Mouse (Mus musculus): ENCODE results near the gene Sbf2. TPM values are rescaled to one million over a fixed set of nuclear protein-coding genes. Genes with fewer than 3 reads are reported as not detected.

Sbf2 gene
- total and polyA plus RNA-seq, 3 experiments = 1.3 to 4.4 TPM; not detected in 1

DNA sequence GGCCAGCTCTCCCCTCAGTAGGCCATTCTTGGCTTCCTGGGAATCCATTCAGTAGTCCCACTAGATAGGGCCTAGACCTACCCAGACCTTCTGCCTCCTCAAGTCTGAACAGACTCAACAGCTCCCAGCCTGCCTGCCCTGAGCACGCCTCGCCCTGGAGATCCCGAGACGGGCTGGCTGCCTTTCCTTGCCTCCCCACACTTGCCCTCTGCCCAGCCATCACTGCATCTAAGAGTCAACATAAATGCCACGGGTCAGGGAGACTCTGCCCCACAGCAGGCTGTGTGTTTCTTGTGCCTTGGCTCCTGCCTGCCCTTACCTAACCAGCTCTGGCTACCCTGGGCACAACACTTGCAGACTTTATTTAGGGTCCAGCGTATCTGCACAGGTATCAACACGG lies 316.6 kb downstream of the Sbf2 start:
- Histone ChIP-seq H3K9me3 (replicated peaks; ENCODE audit: insufficient read depth, low read length) (no peaks in the 10 kb centered on the region), H3K27me3 (ENCODE audit: control insufficient read depth in 1 of 2, insufficient read depth in 2 of 2, low read length in 2 of 2) (no peaks in the 10 kb centered on the region), H3K27ac (ENCODE audit: control insufficient read depth, low read depth, low read length) (no peak overlapping the region), H3K9ac (ENCODE audit: control insufficient read depth, low read depth, low read length, poor library complexity, severe bottlenecking) (no peak overlapping the region), H3K79me2 (ENCODE audit: control insufficient read depth, insufficient read depth, low read length, poor library complexity) (no peaks in the 10 kb centered on the region), H3K4me3 (ENCODE audit: control insufficient read depth in 1 of 2, insufficient read depth in 1 of 2, low read depth in 2 of 2, low read length in 2 of 2) (no peak overlapping the region), H3K36me3 (ENCODE audit: control insufficient read depth in 1 of 2, insufficient read depth in 2 of 2, low read length in 2 of 2) (no peaks in the 10 kb centered on the region), H3K4me1 (ENCODE audit: control insufficient read depth in 1 of 2, insufficient read depth in 2 of 2, low read length in 2 of 2) (no peaks in the 10 kb centered on the region)
- no peak for DNase-seq (ENCODE audit: low read depth, low spot score)
- no peak for TF ChIP-seq USF2 (IDR thresholded peaks at IDR 0.05; ENCODE audit: borderline replicate concordance in 1 of 2, insufficient read depth in 1 of 2, low read depth in 1 of 2, low read length in 2 of 2)

DNA sequence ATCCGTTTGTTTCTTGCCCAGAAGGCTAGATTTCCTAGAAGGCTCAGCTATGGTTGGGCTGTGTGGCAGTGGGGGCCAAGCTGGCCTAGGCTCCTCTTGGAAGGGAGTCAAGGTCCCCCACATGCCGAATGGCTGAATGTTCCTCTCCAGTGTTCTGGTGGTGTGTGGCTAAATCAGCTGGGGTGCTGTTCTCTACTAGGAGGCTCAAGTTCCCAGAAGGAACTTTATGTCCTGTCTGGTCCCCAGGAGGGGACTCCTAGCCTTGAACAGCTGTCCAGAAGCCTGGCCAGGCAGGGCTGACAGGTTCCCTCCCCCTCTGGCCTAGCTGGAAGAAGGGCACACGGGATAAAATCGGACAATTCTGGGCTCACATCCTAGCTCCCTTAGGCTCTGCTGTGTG lies 317.1 kb downstream of the Sbf2 start:
- TF ChIP-seq MYB (IDR thresholded peaks at IDR 0.05; ENCODE audit: low read depth, low read length) = no peak
- TF ChIP-seq RCOR1 (IDR thresholded peaks at IDR 0.05; ENCODE audit: low read depth, low read length) = no peak
- Histone ChIP-seq H3K9ac (ENCODE audit: control insufficient read depth, low read depth, low read length, poor library complexity, severe bottlenecking) (no peak overlapping the region), H3K4me1 (ENCODE audit: control insufficient read depth in 1 of 2, insufficient read depth in 2 of 2, low read length in 2 of 2) (no peaks in the 10 kb centered on the region)

DNA sequence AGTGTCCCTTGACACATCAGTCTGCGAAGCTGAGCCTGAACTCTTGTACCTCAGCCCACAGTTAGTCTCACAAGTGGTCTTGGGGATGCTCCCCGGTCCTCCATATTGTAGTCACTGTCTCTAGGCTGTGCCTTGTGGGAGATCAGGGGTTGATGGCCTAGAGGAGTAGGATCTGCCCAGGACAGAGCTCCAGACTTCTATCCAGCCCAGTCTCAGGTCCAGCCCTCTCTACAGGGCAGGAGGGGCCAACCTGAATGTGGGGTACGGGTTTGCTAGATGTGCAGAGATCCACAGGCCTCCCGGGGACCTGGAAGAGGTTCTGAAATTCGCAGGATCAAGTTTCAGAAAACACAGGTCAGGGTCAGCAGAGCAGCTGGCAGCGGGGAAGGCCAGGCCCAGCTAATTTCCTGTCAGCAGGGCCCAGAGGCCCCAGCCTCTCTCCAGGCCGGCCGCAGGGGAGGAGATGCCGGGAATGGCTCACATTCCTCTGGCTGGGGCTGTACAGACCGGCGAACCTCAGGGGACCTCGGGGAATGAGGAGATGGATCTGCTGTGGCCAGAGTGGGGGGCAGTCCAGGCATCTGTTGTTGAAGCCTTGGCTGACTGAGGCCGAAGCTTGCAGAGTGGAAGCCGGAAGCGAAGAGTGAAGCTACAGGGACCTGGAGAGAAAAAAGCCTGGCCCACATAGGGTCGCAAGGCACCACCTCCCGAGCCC lies 317.7 kb downstream of the Sbf2 start:
- Histone ChIP-seq H3K9ac (ENCODE audit: control insufficient read depth, low read depth, low read length, poor library complexity, severe bottlenecking) (no peak overlapping the region), H3K27ac (ENCODE audit: control insufficient read depth, low read depth, low read length) (no peak overlapping the region), H3K79me2 (ENCODE audit: control insufficient read depth, insufficient read depth, low read length, poor library complexity) (no peaks in the 10 kb centered on the region), H3K4me1 (ENCODE audit: control insufficient read depth in 1 of 2, insufficient read depth in 2 of 2, low read length in 2 of 2) (no peaks in the 10 kb centered on the region), H3K9me3 (replicated peaks; ENCODE audit: insufficient read depth, low read length) (no peaks in the 10 kb centered on the region), H3K36me3 (ENCODE audit: control insufficient read depth in 1 of 2, insufficient read depth in 2 of 2, low read length in 2 of 2) (no peaks in the 10 kb centered on the region), H3K27me3 (ENCODE audit: control insufficient read depth in 1 of 2, insufficient read depth in 2 of 2, low read length in 2 of 2) (peaks cover 0 to 2% of the 10 kb centered on the region in 2 experiments; a peak in 1 of 4 replicates), H3K4me3 (ENCODE audit: control insufficient read depth in 1 of 2, insufficient read depth in 1 of 2, low read depth in 2 of 2, low read length in 2 of 2) (no peak overlapping the region)
- TF ChIP-seq USF2 (IDR thresholded peaks at IDR 0.05; ENCODE audit: borderline replicate concordance in 1 of 2, insufficient read depth in 1 of 2, low read depth in 1 of 2, low read length in 2 of 2) (no peak), POLR2A (IDR thresholded peaks at IDR 0.05; ENCODE audit: control insufficient read depth in 1 of 2, insufficient read depth in 1 of 2, low read depth in 1 of 2, low read length in 2 of 2, poor library complexity in 1 of 2) (no peak), JUND (IDR thresholded peaks at IDR 0.05; ENCODE audit: low read depth, low read length) (no peak), TCF12 (IDR thresholded peaks at IDR 0.05; ENCODE audit: low read depth, low read length) (no peak), SIN3A (IDR thresholded peaks at IDR 0.05; ENCODE audit: low read length) (no peak), NELFE (IDR thresholded peaks at IDR 0.05; ENCODE audit: low read depth, low read length) (no peak), MAX (IDR thresholded peaks at IDR 0.05; ENCODE audit: low read length) (no peak), MAZ (IDR thresholded peaks at IDR 0.05; ENCODE audit: low read depth, low read length) (no peak), POLR2AphosphoS2 (IDR thresholded peaks at IDR 0.05; ENCODE audit: low read length) (no peak), NRF1 (IDR thresholded peaks at IDR 0.05; ENCODE audit: insufficient read depth, low read depth, low read length, poor library complexity, severe bottlenecking) (no peak), HCFC1 (IDR thresholded peaks at IDR 0.05; ENCODE audit: low read depth, low read length) (no peak), ETS1 (IDR thresholded peaks at IDR 0.05; ENCODE audit: low read depth, low read length) (no peak), KAT2A (conservative IDR thresholded peaks at IDR 0.05; ENCODE audit: low read depth, low read length) (no peak), ZC3H11A (IDR thresholded peaks at IDR 0.05; ENCODE audit: low read depth, low read length) (no peak), SMC3 (IDR thresholded peaks at IDR 0.05; ENCODE audit: low read depth, low read length) (no peak)
- no peak for DNase-seq (ENCODE audit: low read depth, low spot score)

More for the DNA sequence above, 317.1 kb downstream of the Sbf2 start:
- no peaks in the 10 kb centered on the region for H3K27me3 ChIP-seq (ENCODE audit: control insufficient read depth in 1 of 2, insufficient read depth in 2 of 2, low read length in 2 of 2)
- H3K27ac ChIP-seq (ENCODE audit: control insufficient read depth, low read depth, low read length) = no peak overlapping the region
- H3K9me3 ChIP-seq (replicated peaks; ENCODE audit: insufficient read depth, low read length) = no peaks in the 10 kb centered on the region
- H3K36me3 ChIP-seq (ENCODE audit: control insufficient read depth in 1 of 2, insufficient read depth in 2 of 2, low read length in 2 of 2) = no peaks in the 10 kb centered on the region
- H3K4me3 ChIP-seq (ENCODE audit: control insufficient read depth in 1 of 2, insufficient read depth in 1 of 2, low read depth in 2 of 2, low read length in 2 of 2) = no peak overlapping the region
- no peak for DNase-seq (ENCODE audit: low read depth, low spot score)
- H3K79me2 ChIP-seq (ENCODE audit: control insufficient read depth, insufficient read depth, low read length, poor library complexity) = no peaks in the 10 kb centered on the region
